Mouse (Mus musculus) kidney, postnatal 10 days (tissue): ENCODE data around the gene Ccdc113.

Experiments used
- DNase-seq: peaks from one replicate; pipeline ENCODE4 v3.0.0; 2021; ENCODE audit warnings: mixed read lengths

Gene Ccdc113

GRCm38 (mm10) chr8:95533584-95534387 lies at the start of gene Ccdc113:
Ccdc113 (plus strand) TSS chr8:95534085.
- DNase-seq = peak; percentile 67

- peak; percentile 23 for DNase-seq
These were observed 45.8 kb upstream of the Ccdc113 start for GRCm38 (mm10) chr8:95487800-95488697.

GRCm38 (mm10) chr8:95488698-95489332 lies 45.1 kb upstream of the Ccdc113 start:
- peak; percentile 93 for DNase-seq

- DNase-seq = no peak
These were observed 43.9 kb upstream of the Ccdc113 start, which contains the start of gene Csnk2a2 for GRCm38 (mm10) chr8:95490006-95490405. Csnk2a2 (minus strand) TSS chr8:95490039.

GRCm38 (mm10) chr8:95492057-95492456 lies 41.8 kb upstream of the Ccdc113 start:
- no peak for DNase-seq

- no peak for DNase-seq
These were observed 38.4 kb upstream of the Ccdc113 start for GRCm38 (mm10) chr8:95495444-95495843.

- no peak for DNase-seq
These were observed 37.5 kb upstream of the Ccdc113 start for GRCm38 (mm10) chr8:95496420-95496819.

- DNase-seq = no peak
These were observed 36.1 kb upstream of the Ccdc113 start for GRCm38 (mm10) chr8:95497821-95498220.

- DNase-seq = peak; percentile 43
These were observed 34.4 kb upstream of the Ccdc113 start for GRCm38 (mm10) chr8:95499266-95500064.

- DNase-seq = no peak
These were observed 33.4 kb upstream of the Ccdc113 start for GRCm38 (mm10) chr8:95500436-95500835.

- no peak for DNase-seq
These were observed 31.5 kb upstream of the Ccdc113 start for GRCm38 (mm10) chr8:95502431-95502830.

GRCm38 (mm10) chr8:95504835-95505234 lies 29.1 kb upstream of the Ccdc113 start:
- DNase-seq = no peak

- DNase-seq = no peak
These were observed 28.3 kb upstream of the Ccdc113 start for GRCm38 (mm10) chr8:95505606-95506005.

GRCm38 (mm10) chr8:95506245-95506644 lies 27.6 kb upstream of the Ccdc113 start:
- DNase-seq = no peak

GRCm38 (mm10) chr8:95512257-95512656 lies 21.6 kb upstream of the Ccdc113 start:
- DNase-seq = no peak

- DNase-seq = no peak
These were observed 20.7 kb upstream of the Ccdc113 start for GRCm38 (mm10) chr8:95513219-95513618.

GRCm38 (mm10) chr8:95516928-95517327 lies 17.0 kb upstream of the Ccdc113 start:
- DNase-seq = no peak

GRCm38 (mm10) chr8:95523991-95524390 lies 9.9 kb upstream of the Ccdc113 start:
- no peak for DNase-seq

- no peak for DNase-seq
These were observed 5.7 kb upstream of the Ccdc113 start for GRCm38 (mm10) chr8:95528194-95528593.

- no peak for DNase-seq
These were observed 5.1 kb upstream of the Ccdc113 start for GRCm38 (mm10) chr8:95528750-95529310.

GRCm38 (mm10) chr8:95532206-95532605 lies 1.7 kb upstream of the Ccdc113 start:
- no peak for DNase-seq

- DNase-seq = no peak
These were observed 5.6 kb downstream of the Ccdc113 start for GRCm38 (mm10) chr8:95539487-95539886.
